Mouse (Mus musculus) liver, embryonic 11.5 days (tissue): ENCODE measurements around the gene 2010003K11Rik. TPM values are rescaled to one million over a fixed set of nuclear protein-coding genes. Genes with fewer than 3 reads are reported as not detected.

Experiments used
- ATAC-seq: fragments of 200-750 bp; cut with Nextera tagmentation; replicated peaks from 2 replicates; pipeline ENCODE4 v1.8.0; 2017; ENCODE audit warnings: moderate number of reproducible peaks, mild to moderate bottlenecking, moderate TSS enrichment, moderate library complexity; ENCODE audit not compliant: low FRiP score
- DNase-seq: peaks from one replicate; pipeline ENCODE4 v3.0.0-alpha.2; 2017; ENCODE audit warnings: low spot score
- H3K27ac ChIP-seq: fragments of 300-500 bp; sonication (generic); 2 replicates; pipeline ENCODE4 v1.5.1; 2014; ENCODE audit warnings: mild to moderate bottlenecking, low read depth, low read length, control low read depth
- H3K27me3 ChIP-seq: fragments of 300-500 bp; sonication (generic); replicated peaks from 2 replicates; pipeline ENCODE4 v1.6.1; 2014; ENCODE audit warnings: low read length, mixed read lengths; ENCODE audit not compliant: control insufficient read depth, insufficient read depth
- H3K36me3 ChIP-seq: fragments of 300-500 bp; sonication (generic); 2 replicates; pipeline ENCODE4 v1.6.1; 2014; ENCODE audit warnings: mild to moderate bottlenecking, low read length, moderate library complexity, mixed read lengths; ENCODE audit not compliant: control insufficient read depth, insufficient read depth
- H3K4me1 ChIP-seq: fragments of 300-500 bp; sonication (generic); replicated peaks from 2 replicates; pipeline ENCODE4 v1.6.1; 2014; ENCODE audit warnings: low read length, mixed read lengths; ENCODE audit not compliant: control insufficient read depth, insufficient read depth
- H3K4me2 ChIP-seq: fragments of 300-500 bp; sonication (generic); 2 replicates; pipeline ENCODE4 v1.6.1; 2014; ENCODE audit warnings: mild to moderate bottlenecking, control low read depth, moderate library complexity
- H3K4me3 ChIP-seq: fragments of 300-500 bp; sonication (generic); 2 replicates; pipeline ENCODE4 v1.5.1; 2014; ENCODE audit warnings: low read depth, low read length, control low read depth
- H3K9ac ChIP-seq: fragments of 300-500 bp; sonication (generic); 2 replicates; pipeline ENCODE4 v1.6.1; 2014; ENCODE audit warnings: low read depth, low read length, control low read depth
- H3K9me3 ChIP-seq: fragments of 300-500 bp; sonication (generic); 2 replicates; pipeline ENCODE4 v1.6.1; 2016; ENCODE audit warnings: low read length, inconsistent platforms, mixed read lengths; ENCODE audit not compliant: control insufficient read depth
- WGBS: fragments of 180-500 bp; shearing (Covaris S2); extraction: QIAGEN DNeasy Blood & Tissue Kit; methylation state at CpG from one replicate; pipeline ENCODE4 v1.1.7; 2014; 5-methylcytosine and 5-hydroxymethylcytosine counted together
- polyA plus RNA-seq: library from polyadenylated mRNA; unstranded; fragments of >200 nt; fragmentation: Nextera tagmentation; extraction: Ambion mirVana; gene quantifications from 2 replicates; pipeline ENCODE4 v1.2.1, GENCODE M21; 2014

The 2010003K11Rik gene
- polyA plus RNA-seq, 1 experiment from 2014 or later, result 0.14 TPM

DNA sequence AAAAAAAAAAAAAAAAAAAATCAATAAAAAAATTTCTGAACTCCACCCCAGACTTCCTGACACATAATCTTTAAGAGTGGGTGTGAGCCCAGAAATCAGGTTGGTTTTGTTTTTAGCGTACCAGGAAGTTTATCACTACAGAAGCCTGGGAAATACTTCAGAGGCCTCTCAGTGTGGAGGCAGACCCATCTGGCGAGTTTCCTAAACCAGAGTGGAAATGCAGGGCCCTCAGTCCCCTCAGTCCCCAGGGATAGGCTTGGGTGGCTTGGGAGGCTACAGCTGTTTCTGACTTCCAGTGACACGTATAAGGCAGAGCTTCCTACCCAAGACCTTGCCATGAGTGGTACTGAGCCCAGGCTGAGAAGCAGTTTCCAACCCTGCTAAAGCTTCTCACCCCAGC, 9.4 kb upstream of the 2010003K11Rik start:
- no peak overlapping the region for H3K4me3 ChIP-seq
- WGBS, result 68% methylated on average over 3 of the region's 3 CpGs
- H3K27me3 ChIP-seq, result 0 out of 2 replicates have a peak, but pooled peaks cover 3% of the 10 kb centered on the region
- DNase-seq (no peak), ATAC-seq (no peak)
- H3K9ac ChIP-seq, result no peak overlapping the region
- H3K4me2 ChIP-seq, result no peak overlapping the region
- H3K27ac ChIP-seq, result no peak overlapping the region
- no peaks in the 10 kb centered on the region for H3K9me3 ChIP-seq
- H3K4me1 ChIP-seq, result peaks cover 12% of the 10 kb centered on the region; the same call in 1 of the 2 replicates
- H3K36me3 ChIP-seq, result no peaks in the 10 kb centered on the region

DNA sequence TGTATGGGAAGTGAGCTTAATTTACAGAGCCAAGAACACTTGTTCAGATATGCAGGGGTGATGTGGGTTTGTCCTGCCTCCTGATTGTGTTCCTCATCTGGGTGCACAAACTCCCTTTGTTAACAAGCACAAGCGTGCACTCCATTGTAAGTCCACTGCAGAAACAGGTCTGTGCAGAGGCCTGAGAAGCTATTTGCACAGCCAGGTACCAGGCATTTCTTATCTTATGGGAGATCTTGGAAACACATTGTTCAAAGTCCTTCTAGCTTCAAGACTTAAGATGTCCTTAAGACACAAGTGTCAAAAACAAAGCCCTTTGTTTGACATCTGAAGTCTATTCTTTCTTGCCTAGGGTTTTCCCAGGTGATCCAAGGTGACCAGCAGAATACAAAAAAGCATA, 6.4 kb upstream of the 2010003K11Rik start:
- no peak overlapping the region for H3K9ac ChIP-seq
- DNase-seq, result no peak
- no peaks in the 10 kb centered on the region for H3K9me3 ChIP-seq
- H3K4me2 ChIP-seq, result no peak overlapping the region
- no peak for ATAC-seq
- no peak overlapping the region for H3K4me3 ChIP-seq
- H3K36me3 ChIP-seq, result no peaks in the 10 kb centered on the region
- H3K4me1 ChIP-seq, result peaks cover 6% of the 10 kb centered on the region; the same call in 1 of the 2 replicates
- H3K27ac ChIP-seq, result no peak overlapping the region
- no peaks in the 10 kb centered on the region for H3K27me3 ChIP-seq
- WGBS, result 81% methylated on average over 1 of the region's 1 CpGs

DNA sequence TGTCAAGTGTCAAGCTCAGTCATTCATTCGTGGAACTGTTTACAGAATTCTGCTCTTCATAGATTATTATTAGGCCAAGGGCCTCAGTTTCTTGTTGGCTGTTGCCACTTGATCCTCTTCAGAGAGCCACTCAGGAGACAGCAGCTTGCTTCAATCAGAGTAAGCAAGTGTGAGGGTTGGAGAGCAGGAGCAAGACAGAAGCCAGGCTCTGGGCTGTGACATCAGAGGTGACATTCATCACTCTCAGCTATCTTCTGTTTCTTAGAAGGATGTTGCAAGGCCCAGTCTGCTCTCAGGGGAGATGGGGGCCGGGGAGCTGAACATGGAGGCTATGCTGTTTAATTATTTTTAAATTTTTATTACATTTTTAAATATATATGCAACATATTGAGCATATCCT, 4.3 kb upstream of the 2010003K11Rik start:
- 71% methylated on average over 2 of the region's 2 CpGs for WGBS
- no peak for ATAC-seq

DNA sequence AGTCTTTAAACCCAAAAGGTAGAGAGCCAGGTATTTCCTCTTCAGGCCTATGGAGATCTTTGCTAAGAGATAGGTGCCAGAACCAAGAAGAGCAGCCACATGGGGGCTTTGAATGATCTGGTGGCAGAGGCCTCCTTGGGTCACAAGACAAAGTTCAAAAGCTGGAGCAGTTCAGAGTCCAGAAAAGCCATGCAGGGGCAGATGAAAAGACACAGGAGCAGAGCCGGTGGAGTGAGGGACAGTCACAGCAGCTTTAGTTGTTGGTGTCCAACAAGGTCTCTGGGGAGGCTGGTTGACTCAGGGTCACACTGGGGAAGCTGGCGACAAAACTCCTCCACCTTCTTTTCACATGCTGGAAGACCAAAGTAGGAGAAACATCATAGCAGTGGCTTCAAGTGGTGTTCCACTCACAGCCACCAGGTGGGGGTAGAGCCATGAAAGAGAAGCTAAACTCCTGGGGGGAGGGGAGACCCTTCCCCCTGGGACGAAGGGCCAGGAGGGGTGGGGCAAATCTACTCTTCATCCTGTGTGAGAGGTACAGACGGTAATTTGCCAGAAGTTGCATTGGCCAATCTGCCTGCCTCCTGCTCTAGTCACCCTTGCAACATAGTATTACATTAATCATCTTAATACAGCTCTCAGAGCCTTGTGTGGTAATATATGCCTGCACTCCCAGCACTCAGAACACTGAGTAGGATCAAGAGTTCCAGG, 965 bp downstream of the 2010003K11Rik start:
- Histone ChIP-seq H3K9ac (no peak overlapping the region; the same call in 1 of the 2 replicates), H3K4me2 (no peak overlapping the region), H3K4me1 (peaks cover 10% of the 10 kb centered on the region; the same call in 1 of the 2 replicates), H3K36me3 (no peaks in the 10 kb centered on the region), H3K27ac (no peak overlapping the region), H3K27me3 (no peaks in the 10 kb centered on the region), H3K4me3 (no peak overlapping the region), H3K9me3 (no peaks in the 10 kb centered on the region)
- 0 out of 2 replicates have a peak, but pooled peaks have one; percentile 50 for ATAC-seq
- DNase-seq, result peak; percentile 71
- 5% methylated on average over 4 of the region's 4 CpGs for WGBS

More for the DNA sequence above, 4.3 kb upstream of the 2010003K11Rik start:
- Histone ChIP-seq H3K9ac (no peak overlapping the region), H3K4me3 (no peak overlapping the region), H3K4me1 (peaks cover 8% of the 10 kb centered on the region; the same call in 1 of the 2 replicates), H3K27ac (no peak overlapping the region), H3K36me3 (no peaks in the 10 kb centered on the region), H3K4me2 (no peak overlapping the region), H3K9me3 (no peaks in the 10 kb centered on the region), H3K27me3 (no peaks in the 10 kb centered on the region)
- no peak for DNase-seq

DNA sequence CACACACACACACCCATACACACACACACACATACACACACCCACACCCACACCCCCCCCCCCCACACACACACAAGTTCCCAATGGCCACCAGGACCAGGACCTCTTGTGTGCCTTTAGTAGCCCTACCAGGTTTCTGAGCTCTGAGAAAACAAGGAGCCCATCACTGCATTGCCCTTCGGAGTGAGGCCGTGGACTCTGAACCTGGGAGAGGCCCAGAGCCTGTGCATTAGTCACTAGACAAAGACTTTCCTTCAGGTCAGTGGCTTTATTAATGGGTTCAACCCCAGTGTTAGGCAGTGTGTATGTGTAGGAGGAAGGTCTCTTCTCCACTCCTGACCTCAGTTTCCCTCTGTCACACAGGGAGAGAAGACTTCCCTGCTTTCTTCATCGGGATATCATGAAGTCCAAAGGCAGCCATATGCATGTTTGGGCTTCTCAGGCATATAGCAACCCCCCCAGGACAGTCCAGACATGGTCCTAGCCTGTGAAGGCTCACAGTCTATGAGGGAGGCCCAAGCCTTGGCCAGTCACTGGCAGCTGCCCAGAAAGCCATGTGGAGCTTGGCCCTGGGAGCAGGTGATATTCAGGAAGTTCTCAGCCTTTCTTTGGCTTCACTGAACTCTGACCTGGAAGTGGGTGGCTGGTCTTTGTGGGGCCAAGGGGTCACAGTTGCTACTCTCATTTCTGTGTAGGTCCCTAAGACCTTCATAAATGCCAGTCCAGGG, 1.7 kb downstream of the 2010003K11Rik start:
- ATAC-seq (no peak), DNase-seq (no peak)
- no peaks in the 10 kb centered on the region for H3K36me3 ChIP-seq
- H3K9ac ChIP-seq, result no peak overlapping the region
- no peaks in the 10 kb centered on the region for H3K9me3 ChIP-seq
- H3K27me3 ChIP-seq, result no peaks in the 10 kb centered on the region
- no peak overlapping the region for H3K4me2 ChIP-seq
- WGBS, result 80% methylated on average over 3 of the region's 3 CpGs
- no peak overlapping the region for H3K27ac ChIP-seq
- H3K4me1 ChIP-seq, result peaks cover 9% of the 10 kb centered on the region; the same call in 1 of the 2 replicates
- H3K4me3 ChIP-seq, result no peak overlapping the region

DNA sequence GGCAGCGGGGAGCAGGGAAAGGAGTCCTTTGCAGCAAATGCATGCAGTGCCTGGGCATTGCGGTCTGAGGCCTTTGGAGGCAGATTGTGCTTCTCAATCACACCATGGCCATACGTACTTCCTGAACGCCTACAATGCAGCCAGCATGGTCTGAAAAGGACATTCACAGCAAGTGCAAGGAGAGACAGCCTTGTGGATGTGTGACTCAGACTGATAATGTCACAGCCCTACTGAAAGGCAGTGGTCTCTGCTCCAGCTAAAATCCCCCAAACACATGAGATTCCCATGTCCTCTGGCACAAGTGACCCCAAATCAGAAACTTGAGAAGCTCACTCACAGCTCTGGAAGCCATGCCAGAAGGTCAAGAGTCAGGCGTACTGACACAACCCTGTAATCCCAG, 2.6 kb downstream of the 2010003K11Rik start:
- H3K27me3 ChIP-seq, result no peaks in the 10 kb centered on the region
- H3K4me1 ChIP-seq, result peaks cover 9% of the 10 kb centered on the region; the same call in 1 of the 2 replicates
- no peak overlapping the region for H3K27ac ChIP-seq
- no peaks in the 10 kb centered on the region for H3K9me3 ChIP-seq
- ATAC-seq (no peak), DNase-seq (no peak)
- H3K36me3 ChIP-seq, result no peaks in the 10 kb centered on the region
- no peak overlapping the region for H3K9ac ChIP-seq
- no peak overlapping the region for H3K4me3 ChIP-seq
- no peak overlapping the region for H3K4me2 ChIP-seq
- WGBS, result 80% methylated on average over 5 of the region's 5 CpGs

DNA sequence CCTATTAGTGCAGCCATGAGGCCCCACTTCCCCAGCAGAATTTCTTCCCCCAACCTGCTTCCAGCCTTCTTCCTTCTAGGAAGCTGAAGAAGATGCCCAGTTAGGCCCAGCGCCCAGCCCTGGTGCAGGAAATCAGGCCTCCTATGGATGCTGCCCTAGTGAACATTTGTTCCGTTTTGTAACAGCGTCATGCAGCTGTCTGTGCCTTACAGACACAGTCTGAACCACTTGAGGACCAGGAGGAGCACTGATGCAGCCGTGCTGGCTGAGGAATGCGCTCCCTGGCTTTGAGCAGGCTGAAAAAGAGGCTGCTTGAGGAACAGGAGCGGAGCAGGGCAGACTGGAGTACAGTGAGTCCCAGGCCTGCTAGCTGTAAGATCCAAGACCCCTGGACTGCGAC, 3.7 kb downstream of the 2010003K11Rik start:
- no peaks in the 10 kb centered on the region for H3K36me3 ChIP-seq
- H3K9ac ChIP-seq, result no peak overlapping the region
- DNase-seq (no peak), ATAC-seq (no peak)
- WGBS, result 68% methylated on average over 7 of the region's 7 CpGs
- H3K27me3 ChIP-seq, result no peaks in the 10 kb centered on the region
- H3K27ac ChIP-seq, result no peak overlapping the region
- no peak overlapping the region for H3K4me3 ChIP-seq
- no peak overlapping the region for H3K4me2 ChIP-seq
- H3K9me3 ChIP-seq, result no peaks in the 10 kb centered on the region
- H3K4me1 ChIP-seq, result peaks cover 9% of the 10 kb centered on the region; the same call in 1 of the 2 replicates

DNA sequence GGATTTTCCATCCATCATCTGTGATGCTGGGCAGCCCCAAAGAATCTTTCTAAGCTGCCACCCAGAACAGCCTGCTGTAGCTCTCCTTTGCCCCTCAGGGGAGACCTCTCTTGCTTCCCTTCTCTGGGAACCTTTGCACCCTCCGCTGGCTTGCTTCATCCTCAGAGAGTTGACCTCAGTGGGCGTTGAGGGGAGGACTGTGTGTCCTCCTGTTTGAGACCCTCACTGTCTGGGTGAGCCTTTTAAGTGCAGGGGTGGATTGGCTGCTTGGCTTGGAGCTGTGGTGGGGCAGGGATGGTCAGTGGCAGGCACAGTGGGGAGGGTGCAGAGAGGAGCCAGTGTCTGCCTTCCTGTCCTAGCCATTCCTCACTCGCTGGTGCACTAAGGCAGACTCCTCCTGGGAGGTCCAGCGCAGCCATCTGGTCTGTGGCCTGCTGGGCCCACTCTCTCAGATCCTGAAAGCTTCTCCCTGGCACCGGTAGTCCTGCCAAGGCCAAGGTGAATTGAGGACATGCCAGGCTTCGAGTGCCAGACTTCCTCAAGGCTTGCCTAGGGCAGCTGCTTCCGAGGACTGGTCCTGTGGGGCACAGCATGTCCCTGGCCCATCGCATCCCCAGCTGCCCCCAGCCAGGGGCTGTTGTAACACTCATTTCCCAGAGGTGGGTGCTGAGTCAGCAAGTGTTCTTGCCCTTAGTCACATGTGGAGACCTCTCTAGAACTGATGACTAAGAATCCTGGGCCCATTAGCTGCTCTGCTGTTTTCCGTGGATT, 5.7 kb downstream of the 2010003K11Rik start:
- WGBS, result 60% methylated on average over 9 of the region's 9 CpGs
- H3K9me3 ChIP-seq, result no peaks in the 10 kb centered on the region

More for the DNA sequence above, 5.7 kb downstream of the 2010003K11Rik start:
- Histone ChIP-seq H3K27ac (no peak overlapping the region), H3K36me3 (no peaks in the 10 kb centered on the region), H3K4me2 (no peak overlapping the region), H3K4me3 (no peak overlapping the region), H3K27me3 (no peaks in the 10 kb centered on the region), H3K9ac (no peak overlapping the region), H3K4me1 (peaks cover 6% of the 10 kb centered on the region; the same call in 1 of the 2 replicates)
- DNase-seq (no peak), ATAC-seq (no peak)
